Mouse (Mus musculus) kidney, postnatal 0 days (tissue): ENCODE measurements around the gene Map2k2. TPM values are rescaled to one million over a fixed set of nuclear protein-coding genes. Genes with fewer than 3 reads are reported as not detected.
A peak's percentile ranks its signal among the peaks of the same experiment; 100 is the strongest.
"Not testable (repeated sequence)": the region's sequence is repeated elsewhere in the genome, so short reads cannot be mapped to it uniquely, and the experiment has no call there.

Experiments
- ATAC-seq: fragments of 200-750 bp; cut with Nextera tagmentation; replicated peaks from 2 replicates; pipeline ENCODE4 v1.8.0; 2017; ENCODE audit warnings: low read depth, moderate number of reproducible peaks, moderate TSS enrichment, moderate library complexity; ENCODE audit not compliant: low FRiP score
- DNase-seq: peaks from one replicate; pipeline ENCODE4 v3.0.0-alpha.2; 2016; ENCODE audit warnings: low spot score
- H3K27ac ChIP-seq: fragments of 300-500 bp; sonication (generic); 2 replicates; pipeline ENCODE4 v1.5.1; 2014; ENCODE audit warnings: mild to moderate bottlenecking
- H3K27me3 ChIP-seq: fragments of 300-500 bp; sonication (generic); 2 replicates; pipeline ENCODE4 v1.6.1; 2014; ENCODE audit warnings: low read length, mixed read lengths; ENCODE audit not compliant: insufficient read depth
- H3K36me3 ChIP-seq: fragments of 300-500 bp; sonication (generic); 2 replicates; pipeline ENCODE4 v1.6.1; 2014; ENCODE audit warnings: low read length, mixed read lengths; ENCODE audit not compliant: insufficient read depth
- H3K4me1 ChIP-seq: fragments of 300-500 bp; sonication (generic); replicated peaks from 2 replicates; pipeline ENCODE4 v1.6.1; 2014; ENCODE audit warnings: antibody characterized with exemption, low read length, mixed read lengths; ENCODE audit not compliant: insufficient read depth
- H3K4me2 ChIP-seq: fragments of 300-500 bp; sonication (generic); 2 replicates; pipeline ENCODE4 v1.6.1; 2014; ENCODE audit warnings: mild to moderate bottlenecking, low read length, moderate library complexity, mixed read lengths
- H3K4me3 ChIP-seq: fragments of 300-500 bp; sonication (generic); replicated peaks from 2 replicates; pipeline ENCODE4 v1.5.1; 2014; ENCODE audit warnings: low read depth, low read length
- H3K9ac ChIP-seq: fragments of 300-500 bp; sonication (generic); 2 replicates; pipeline ENCODE4 v1.6.1; 2014; ENCODE audit warnings: low read depth, low read length
- H3K9me3 ChIP-seq: fragments of 300-500 bp; sonication (generic); replicated peaks from 2 replicates; pipeline ENCODE4 v1.6.1; 2016; ENCODE audit warnings: low read length, inconsistent platforms, mixed read lengths
- CTCF ChIP-seq: IDR thresholded peaks from 2 replicates; pipeline ENCODE4 v1.5.1; 2016; ENCODE audit warnings: antibody characterized with exemption, low read depth, mild to moderate bottlenecking, moderate library complexity
- WGBS: fragments of 180-500 bp; shearing (Covaris S2); extraction: QIAGEN DNeasy Blood & Tissue Kit; methylation state at CpG from one replicate; pipeline ENCODE4 v1.1.7; 2014; 5-methylcytosine and 5-hydroxymethylcytosine counted together
- polyA plus RNA-seq: library from polyadenylated mRNA; unstranded; fragments of >200 nt; fragmentation: Nextera tagmentation; extraction: Ambion mirVana; gene quantifications from 2 replicates; pipeline ENCODE4 v1.2.1, GENCODE M21; 2015

Gene Map2k2
- polyA plus RNA-seq, 1 experiment from 2014 or later, result 166 TPM

DNA sequence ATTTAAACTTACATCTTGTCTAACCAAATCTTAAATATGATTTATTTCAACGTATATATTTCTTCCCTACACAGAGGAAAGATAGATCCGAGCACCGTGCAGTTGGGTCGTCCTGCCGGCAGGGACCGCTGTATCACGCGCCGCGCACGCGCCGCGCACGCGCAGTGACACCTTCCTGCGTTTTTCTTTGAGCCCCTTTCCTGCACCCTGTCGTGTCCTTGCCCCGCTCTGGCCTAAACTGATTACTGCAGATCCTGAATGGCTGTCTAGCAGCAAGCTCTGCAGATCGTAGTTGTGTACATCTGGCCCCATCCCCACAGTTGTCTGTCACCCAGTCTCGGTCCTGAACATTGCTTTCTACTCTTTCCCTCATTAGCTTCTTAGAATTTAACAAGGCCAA lies 67.4 kb downstream of the Map2k2 start:
- Histone ChIP-seq H3K27ac (peak overlapping the region; percentile 47; the same call in 1 of the 2 replicates), H3K4me3 (no peak overlapping the region), H3K36me3 (0 out of 2 replicates have a peak, but pooled peaks cover 4% of the 10 kb centered on the region), H3K9ac (peak overlapping the region; percentile 3; the same call in 1 of the 2 replicates), H3K4me1 (peaks cover 6% of the 10 kb centered on the region; the same call in 1 of the 2 replicates), H3K9me3 (no peaks in the 10 kb centered on the region), H3K4me2 (peak overlapping the region; percentile 5; the same call in 1 of the 2 replicates), H3K27me3 (no peaks in the 10 kb centered on the region)
- WGBS, result 7% methylated on average over 21 of the region's 21 CpGs
- TF ChIP-seq CTCF, result peak; percentile 90
- DNase-seq (peak; percentile 92), ATAC-seq (0 out of 2 replicates have a peak, but pooled peaks have one; percentile 1)

DNA sequence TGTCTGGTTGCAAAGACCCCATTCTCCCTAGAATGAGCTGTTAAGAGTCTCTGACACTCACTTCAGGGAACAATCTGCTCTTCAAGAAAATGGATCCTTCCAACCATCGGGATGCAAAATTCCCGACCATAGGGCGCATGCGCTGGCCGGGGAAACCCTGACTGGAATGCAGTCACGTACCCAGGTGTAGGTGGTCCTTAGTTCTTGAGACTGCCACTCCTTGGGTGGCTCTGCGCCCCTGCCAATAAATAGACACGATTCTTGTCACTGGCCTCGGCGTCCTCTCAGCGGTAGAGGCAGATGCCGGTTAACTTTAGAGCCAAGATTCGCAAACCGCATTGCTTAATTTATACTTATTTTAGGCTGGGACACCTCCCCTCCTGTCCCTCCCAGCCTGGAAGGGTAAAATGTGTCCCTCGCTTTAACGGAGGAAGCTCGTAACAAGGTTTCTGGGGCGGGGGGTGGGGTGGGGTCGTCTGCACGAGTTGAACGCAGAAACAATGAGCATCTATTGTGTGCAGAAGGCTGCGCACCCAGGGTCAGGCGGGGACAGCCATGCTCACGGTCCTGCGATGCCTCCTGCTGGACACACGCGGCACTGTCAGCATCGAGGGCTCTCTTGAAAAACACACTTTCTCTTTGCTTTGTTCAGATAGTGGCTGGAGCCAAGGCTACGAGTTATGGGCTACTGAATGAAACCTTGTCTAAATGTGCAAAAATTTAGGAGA lies 69.1 kb downstream of the Map2k2 start:
- peaks cover 8% of the 10 kb centered on the region; the same call in 1 of the 2 replicates for H3K4me1 ChIP-seq
- peak overlapping the region; percentile 85; the same call in 1 of the 2 replicates for H3K27ac ChIP-seq
- H3K27me3 ChIP-seq, result no peaks in the 10 kb centered on the region
- H3K9ac ChIP-seq, result 0 out of 2 replicates have a peak overlapping the region, but pooled peaks have one; percentile 20
- peak overlapping the region; percentile 63 for H3K4me2 ChIP-seq
- TF ChIP-seq CTCF, result peak; percentile 89
- H3K36me3 ChIP-seq, result peaks cover 20% of the 10 kb centered on the region
- ATAC-seq (peak; percentile 18; the same call in 1 of the 2 replicates), DNase-seq (peak; percentile 90)
- H3K9me3 ChIP-seq, result no peaks in the 10 kb centered on the region
- H3K4me3 ChIP-seq, result peak overlapping the region; percentile 21
- 4% methylated on average over 29 of the region's 29 CpGs for WGBS

DNA sequence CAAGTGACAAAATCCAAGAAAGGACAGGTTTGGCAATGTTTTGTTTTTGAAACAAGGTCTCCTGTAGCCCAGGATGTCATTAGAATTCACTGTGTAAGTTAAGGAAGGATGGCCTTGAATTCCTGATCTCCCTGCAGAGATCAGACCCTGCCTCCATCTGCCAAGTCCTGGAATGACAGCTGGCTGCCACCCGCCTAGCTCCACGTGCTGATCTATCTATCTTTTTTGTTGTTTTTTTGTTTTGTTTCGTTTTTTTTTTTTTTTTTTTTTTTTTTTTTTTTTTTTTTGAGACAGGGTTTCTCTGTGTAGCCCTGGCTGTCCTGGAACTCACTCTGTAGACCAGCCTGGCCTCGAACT lies 69.6 kb downstream of the Map2k2 start:
- peak overlapping the region; percentile 85 for H3K27ac ChIP-seq

DNA sequence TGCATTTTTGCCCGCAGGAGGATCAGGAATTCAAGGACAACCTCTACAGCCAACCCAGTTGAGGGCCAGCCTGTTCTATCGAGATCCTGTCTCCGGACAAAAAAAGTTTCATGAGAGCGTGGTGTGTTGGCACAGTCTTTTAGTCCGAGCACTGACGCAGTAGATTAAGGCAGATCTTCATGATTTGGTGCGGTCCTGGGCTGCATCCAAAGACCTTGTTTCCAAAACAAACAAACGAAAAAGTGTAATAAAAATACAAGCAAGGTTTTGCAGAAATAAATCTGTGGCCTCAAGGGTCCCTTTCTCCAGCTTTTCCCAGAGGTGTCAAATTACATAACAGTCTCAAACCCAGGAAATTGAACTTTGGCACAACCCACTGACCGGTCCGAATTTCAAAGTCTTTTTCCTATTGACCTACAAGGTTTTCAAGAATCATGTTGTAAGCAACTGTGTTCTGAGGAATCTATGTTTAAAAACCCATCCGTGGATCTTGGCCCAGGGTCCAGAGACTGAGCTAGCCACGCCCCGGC lies 70.3 kb downstream of the Map2k2 start:
- Histone ChIP-seq H3K9ac (no peak overlapping the region), H3K36me3 (peaks cover 32% of the 10 kb centered on the region), H3K4me2 (peak overlapping the region; percentile 31), H3K4me3 (peak overlapping the region; percentile 92), H3K9me3 (no peaks in the 10 kb centered on the region), H3K4me1 (peaks cover 8% of the 10 kb centered on the region; the same call in 1 of the 2 replicates), H3K27ac (peak overlapping the region; percentile 85), H3K27me3 (no peaks in the 10 kb centered on the region)
- ATAC-seq, result peak; percentile 15
- under 1% methylated on average over 13 of the region's 13 CpGs for WGBS
- peak; percentile 91 for DNase-seq
- no peak for TF ChIP-seq CTCF

More for the DNA sequence above, 69.6 kb downstream of the Map2k2 start:
- H3K36me3 ChIP-seq, result peaks cover 25% of the 10 kb centered on the region
- WGBS, result 10% methylated on average over 4 of the region's 4 CpGs
- H3K9ac ChIP-seq, DNase-seq, H3K9me3 ChIP-seq, H3K4me1 ChIP-seq, H3K4me3 ChIP-seq, ATAC-seq, H3K27me3 ChIP-seq: not testable (repeated sequence)
- peak overlapping the region; percentile 63; the same call in 1 of the 2 replicates for H3K4me2 ChIP-seq

DNA sequence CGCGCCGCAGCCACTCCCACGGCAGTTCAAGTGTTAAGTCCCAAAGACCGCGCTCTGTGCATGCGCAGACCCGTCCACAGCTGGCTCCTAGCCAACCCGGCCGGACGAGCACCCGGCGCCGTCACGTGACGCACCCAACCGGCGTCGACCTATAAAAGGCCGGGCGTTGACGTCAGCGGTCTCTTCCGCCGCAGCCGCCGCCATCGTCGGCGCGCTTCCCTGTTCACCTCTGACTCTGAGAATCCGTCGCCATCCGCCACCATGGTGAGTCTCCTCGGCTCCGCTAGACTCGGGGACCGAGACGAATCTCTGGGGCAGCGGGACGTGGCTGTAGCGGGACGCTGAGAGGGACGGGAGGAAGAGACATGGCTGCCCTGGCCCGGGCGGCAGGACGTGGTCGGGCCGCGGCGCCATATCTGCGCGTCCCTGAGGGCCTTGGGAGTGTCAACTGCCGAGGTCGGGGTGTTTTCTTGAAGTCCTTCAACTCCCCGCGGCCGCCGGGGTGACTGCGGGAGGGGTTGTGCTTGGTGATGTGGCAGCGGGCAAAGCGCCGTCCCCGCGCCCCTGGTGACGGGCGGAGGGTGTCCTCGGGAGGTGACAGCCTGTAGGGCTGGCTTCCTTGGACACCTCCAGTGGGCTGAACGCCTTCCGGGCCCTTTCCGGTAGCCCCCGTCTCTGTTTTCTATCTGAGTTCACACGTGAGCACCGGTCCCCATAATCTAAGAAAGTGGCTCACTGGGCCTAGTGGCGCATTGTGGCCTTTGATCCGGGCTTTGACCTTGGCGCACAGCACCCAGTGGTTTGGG lies 71.0 kb downstream of the Map2k2 start, which contains the start of gene Eef2:
Eef2 (plus strand) TSS at position 166 of the 806 bp plus-strand sequence.
- ATAC-seq, result peak; percentile 81

DNA sequence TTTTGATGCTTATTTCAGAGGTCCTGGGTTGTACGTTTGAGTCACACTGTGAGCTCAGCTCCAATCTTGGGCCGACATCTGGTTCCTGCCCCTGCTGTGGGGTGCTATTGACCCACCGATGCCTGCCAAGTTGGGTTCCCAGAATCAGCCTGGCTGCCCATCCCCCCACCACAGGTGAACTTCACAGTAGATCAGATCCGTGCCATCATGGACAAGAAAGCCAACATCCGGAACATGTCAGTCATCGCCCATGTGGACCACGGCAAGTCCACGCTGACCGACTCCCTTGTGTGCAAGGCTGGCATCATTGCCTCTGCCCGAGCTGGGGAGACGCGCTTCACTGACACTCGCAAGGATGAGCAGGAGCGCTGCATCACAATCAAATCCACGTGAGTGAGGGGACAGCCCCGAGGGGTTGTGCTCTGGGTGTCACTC lies 71.8 kb downstream of the Map2k2 start:
- H3K9me3 ChIP-seq, result no peaks in the 10 kb centered on the region
- 9% methylated on average over 16 of the region's 16 CpGs for WGBS

More for the DNA sequence above, 71.0 kb downstream of the Map2k2 start, which contains the start of gene Eef2:
- no peaks in the 10 kb centered on the region for H3K9me3 ChIP-seq
- H3K4me2 ChIP-seq, result peak within 1 kb of the TSS; percentile 86
- peaks cover 38% of the 10 kb centered on the region for H3K36me3 ChIP-seq
- no peaks in the 10 kb centered on the region for H3K27me3 ChIP-seq
- DNase-seq, result peak; percentile 98
- H3K9ac ChIP-seq, result peak within 1 kb of the TSS; percentile 98
- under 1% methylated on average over 77 of the region's 77 CpGs for WGBS
- peak within 1 kb of the TSS; percentile 92 for H3K4me3 ChIP-seq
- H3K4me1 ChIP-seq, result peaks cover 8% of the 10 kb centered on the region; the same call in 1 of the 2 replicates
- H3K27ac ChIP-seq, result peak within 1 kb of the TSS; percentile 91
- no peak for TF ChIP-seq CTCF

More for the DNA sequence above, 71.8 kb downstream of the Map2k2 start:
- no peak for TF ChIP-seq CTCF
- no peak for DNase-seq
- H3K27me3 ChIP-seq, result no peaks in the 10 kb centered on the region
- peak overlapping the region; percentile 92 for H3K4me3 ChIP-seq
- H3K9ac ChIP-seq, result peak overlapping the region; percentile 98
- peak overlapping the region; percentile 91 for H3K27ac ChIP-seq
- H3K4me2 ChIP-seq, result peak overlapping the region; percentile 86
- ATAC-seq, result no peak
- H3K36me3 ChIP-seq, result peaks cover 46% of the 10 kb centered on the region
- peaks cover 8% of the 10 kb centered on the region; the same call in 1 of the 2 replicates for H3K4me1 ChIP-seq
